Mouse (Mus musculus) gastrocnemius, postnatal 14 days (tissue): ENCODE data around the gene Klkb1. TPM values are rescaled to one million over a fixed set of nuclear protein-coding genes. Genes with fewer than 3 reads are reported as not detected.
A peak's percentile ranks its signal among the peaks of the same experiment; 100 is the strongest.

ENCODE experiments used
- DNase-seq: peaks from one replicate; pipeline ENCODE4 v3.0.0; 2021; ENCODE audit warnings: mixed read lengths
- intact Hi-C: fragments of 180-260 bp; cut with DNase I; formaldehyde crosslinking; loops from one replicate; pipeline ENCODE4 v1.15.1; 2025; ENCODE audit warnings: low total_unique reads
- total RNA-seq, 2 experiments: library from RNA; stranded (reverse); gene quantifications; 2 replicates each; pipeline ENCODE4 v1.2.3; 2021

Gene Klkb1
- total RNA-seq, 2 experiments from 2014 or later, result not detected

GRCm38 (mm10) chr8:45274317-45274716, 20.3 kb downstream of the Klkb1 start:
- intact Hi-C loops, result no loop called here
- no peak for DNase-seq

- DNase-seq, result no peak
- intact Hi-C loops, result no loop called here
These were observed 25.6 kb downstream of the Klkb1 start for GRCm38 (mm10) chr8:45269056-45269455.

- intact Hi-C loops, result no loop called here
- DNase-seq, result no peak
These were observed 26.2 kb downstream of the Klkb1 start for GRCm38 (mm10) chr8:45268485-45268884.

DNA sequence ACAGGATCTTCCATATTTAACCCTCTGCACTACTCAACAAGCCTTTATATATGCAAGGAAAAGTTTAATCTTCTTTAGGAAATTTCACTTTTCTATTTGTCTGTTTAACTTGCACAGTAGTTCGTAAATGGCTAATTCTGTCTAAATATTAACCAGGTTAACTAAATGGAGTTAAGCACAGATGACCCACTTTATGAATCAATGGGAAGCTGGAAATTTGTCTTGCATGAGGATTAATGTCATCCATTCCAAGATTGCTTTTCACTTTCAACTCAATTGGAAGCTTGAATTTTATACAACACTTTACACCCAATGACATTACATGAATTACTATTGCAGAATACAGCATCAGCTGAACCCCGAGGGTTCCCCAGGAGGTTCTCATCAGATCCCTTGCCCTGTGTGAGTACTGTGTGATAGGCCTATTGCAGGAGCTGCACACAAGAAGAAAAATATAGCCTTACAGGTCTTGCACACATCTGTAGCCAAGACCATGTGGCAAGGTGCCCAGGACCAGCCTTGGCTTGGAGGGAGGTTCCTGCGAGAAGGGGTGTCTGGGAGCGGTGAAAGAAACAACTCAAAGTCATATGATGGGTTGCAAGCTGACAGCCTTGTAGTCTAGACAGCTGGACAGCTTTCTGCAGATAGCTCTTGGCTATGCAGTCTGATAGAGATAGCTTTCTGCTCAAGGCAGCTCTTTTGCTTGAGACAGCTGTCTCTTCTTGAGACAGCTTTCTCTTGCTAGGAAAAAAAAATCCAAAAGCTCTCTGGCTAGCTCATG, 26.9 kb downstream of the Klkb1 start:
- DNase-seq, result no peak
- intact Hi-C loops, result no loop called here

- intact Hi-C loops, result no loop called here
- no peak for DNase-seq
These were observed 27.7 kb downstream of the Klkb1 start for GRCm38 (mm10) chr8:45266993-45267392.

GRCm38 (mm10) chr8:45264918-45265317, 29.7 kb downstream of the Klkb1 start:
- no peak for DNase-seq
- intact Hi-C loops, result no loop called here

DNA sequence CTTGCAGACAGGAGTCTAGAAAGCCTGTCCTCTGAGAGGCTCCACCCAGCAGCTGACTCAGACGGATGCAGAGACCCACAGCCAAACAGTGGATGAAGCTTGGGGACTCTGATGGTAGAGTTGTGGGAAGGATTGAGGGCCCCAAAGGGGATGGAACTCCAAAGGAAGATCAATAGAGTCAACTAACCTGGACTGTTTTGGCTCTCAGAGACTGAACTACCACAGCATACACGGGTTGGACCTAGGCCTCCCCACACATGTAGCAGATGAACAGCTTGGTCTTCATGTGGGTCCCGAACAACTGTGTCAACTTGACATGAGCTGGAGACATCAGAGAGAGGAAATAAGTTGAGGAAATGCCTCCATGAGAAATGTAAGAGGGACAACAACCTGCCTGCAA, 31.8 kb downstream of the Klkb1 start:
- no peak for DNase-seq
- intact Hi-C loops, result no loop called here

- intact Hi-C loops, result no loop called here
These were observed 32.7 kb downstream of the Klkb1 start, which contains the start of gene F11 for GRCm38 (mm10) chr8:45261920-45262319. F11 (minus strand) TSS chr8:45262031.

GRCm38 (mm10) chr8:45258421-45258820, 36.2 kb downstream of the Klkb1 start:
- DNase-seq, result no peak
- intact Hi-C loops, result no loop called here

More at GRCm38 (mm10) chr8:45261920-45262319, 32.7 kb downstream of the Klkb1 start, which contains the start of gene F11:
- DNase-seq, result no peak

GRCm38 (mm10) chr8:45255040-45255439, 39.6 kb downstream of the Klkb1 start:
- DNase-seq, result no peak
- intact Hi-C loops, result no loop called here

DNA sequence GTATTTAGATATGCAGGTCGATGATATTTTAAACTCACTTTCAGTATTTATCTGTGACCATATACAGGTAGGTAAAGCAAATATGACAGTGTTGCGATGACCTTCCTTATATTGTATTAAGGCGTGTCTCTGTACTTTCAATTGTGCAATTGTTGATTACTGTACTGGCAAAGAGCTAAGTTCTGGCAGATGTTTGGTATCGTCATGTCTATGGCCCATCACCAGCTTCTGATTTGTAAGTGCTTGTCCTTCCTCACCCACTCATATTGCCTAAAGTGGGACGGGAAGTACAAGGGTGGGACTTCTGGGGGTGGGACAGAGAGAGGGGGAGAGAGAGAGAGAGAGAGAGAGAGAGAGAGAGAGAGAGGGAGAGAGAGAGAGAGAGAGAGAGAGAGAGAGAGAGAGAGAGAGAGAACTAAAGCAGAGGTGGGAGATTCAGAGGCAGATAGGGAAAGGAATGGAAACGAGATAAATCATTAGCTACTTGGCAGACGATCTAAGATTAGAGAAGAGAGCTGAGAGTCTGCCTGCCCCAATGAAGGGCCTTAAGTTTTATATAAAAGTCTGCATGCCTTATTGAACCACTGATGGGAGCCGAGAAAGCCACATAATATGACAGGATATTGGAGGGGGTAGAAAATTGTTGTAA, 40.3 kb downstream of the Klkb1 start:
- no peak for DNase-seq
- intact Hi-C loops, result no loop called here

GRCm38 (mm10) chr8:45253586-45253985, 41.1 kb downstream of the Klkb1 start:
- no peak for DNase-seq
- intact Hi-C loops, result no loop called here

GRCm38 (mm10) chr8:45253111-45253510, 41.5 kb downstream of the Klkb1 start:
- DNase-seq, result no peak
- intact Hi-C loops, result no loop called here

GRCm38 (mm10) chr8:45246307-45246706, 48.4 kb downstream of the Klkb1 start:
- DNase-seq, result no peak
- intact Hi-C loops, result no loop called here

DNA sequence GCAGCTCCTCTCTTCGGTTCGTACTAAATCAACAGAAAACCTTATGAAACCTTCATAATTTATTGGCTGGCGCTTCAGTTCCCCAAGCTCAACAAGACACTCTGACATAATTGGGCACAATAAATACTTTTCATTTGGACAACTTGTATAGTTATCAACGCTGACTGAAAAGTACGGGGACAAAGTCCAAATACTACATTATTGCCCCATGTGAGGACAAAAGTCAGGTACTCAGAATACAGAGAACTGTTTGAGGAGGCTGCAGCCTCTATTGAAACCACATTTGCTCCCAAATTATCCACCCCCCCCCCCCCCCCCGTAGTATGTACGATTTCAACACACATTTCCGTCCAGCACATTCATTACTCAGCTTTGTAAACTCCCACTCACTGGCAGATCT, 55.3 kb downstream of the Klkb1 start:
- intact Hi-C loops, result no loop called here
- no peak for DNase-seq

GRCm38 (mm10) chr8:45238282-45238681, 56.4 kb downstream of the Klkb1 start:
- intact Hi-C loops, result no loop called here

GRCm38 (mm10) chr8:45236164-45236912, 58.3 kb downstream of the Klkb1 start:
- peak; percentile 14 for DNase-seq
- intact Hi-C loops, result loop anchor here (2.0 kb wide), 1 partner anchor 168 kb away; the partner anchor contains the start of gene Mtnr1a

More at GRCm38 (mm10) chr8:45238282-45238681, 56.4 kb downstream of the Klkb1 start:
- peak; percentile 3 for DNase-seq

GRCm38 (mm10) chr8:45235228-45235627, 59.4 kb downstream of the Klkb1 start:
- DNase-seq, result no peak
- intact Hi-C loops, result no loop called here

DNA sequence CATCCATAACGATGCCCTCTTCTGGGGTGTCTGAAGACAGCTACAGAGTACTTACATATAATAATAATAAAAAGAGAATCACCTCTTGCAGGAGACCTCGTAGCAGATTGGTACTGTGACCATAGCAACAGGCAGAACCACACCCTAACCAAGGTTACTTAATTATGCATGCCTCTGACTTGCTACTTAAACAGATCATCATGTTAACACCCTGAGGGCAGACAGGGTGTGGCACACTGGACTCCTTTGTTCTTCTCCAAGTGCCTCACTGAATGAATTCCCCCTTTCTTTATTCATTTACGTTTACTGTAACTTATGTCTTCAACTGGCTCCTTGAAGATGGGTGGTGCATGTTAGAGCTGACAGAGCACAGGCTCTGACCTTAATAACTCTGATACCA, 61.4 kb downstream of the Klkb1 start:
- intact Hi-C loops, result no loop called here
- DNase-seq, result no peak
